Mouse (Mus musculus) brain, embryonic 14.5 days (tissue): ENCODE measurements at regions not wholly inside any gene's neighbourhood (a gene's known extent, or its start where the extent isn't known, plus 50 kb on each side); places are given as distances from the start of the nearest gene placed in this dataset.

ENCODE experiments used
- CTCF ChIP-seq: fragments of 200-500 bp; IDR thresholded peaks from 2 replicates; pipeline ENCODE4 v1.5.1; 2012; ENCODE audit warnings: inconsistent platforms, mild to moderate bottlenecking, moderate library complexity, borderline replicate concordance; ENCODE audit not compliant: insufficient read depth, insufficient read length; ENCODE audit errors: extremely low read depth
- POLR2A ChIP-seq: fragments of 200-500 bp; IDR thresholded peaks from 2 replicates; pipeline ENCODE4 v1.6.1; 2012; ENCODE audit warnings: mild to moderate bottlenecking, inconsistent platforms, borderline replicate concordance; ENCODE audit not compliant: poor library complexity, insufficient read depth, insufficient read length, severe bottlenecking; ENCODE audit errors: extremely low read depth

DNA sequence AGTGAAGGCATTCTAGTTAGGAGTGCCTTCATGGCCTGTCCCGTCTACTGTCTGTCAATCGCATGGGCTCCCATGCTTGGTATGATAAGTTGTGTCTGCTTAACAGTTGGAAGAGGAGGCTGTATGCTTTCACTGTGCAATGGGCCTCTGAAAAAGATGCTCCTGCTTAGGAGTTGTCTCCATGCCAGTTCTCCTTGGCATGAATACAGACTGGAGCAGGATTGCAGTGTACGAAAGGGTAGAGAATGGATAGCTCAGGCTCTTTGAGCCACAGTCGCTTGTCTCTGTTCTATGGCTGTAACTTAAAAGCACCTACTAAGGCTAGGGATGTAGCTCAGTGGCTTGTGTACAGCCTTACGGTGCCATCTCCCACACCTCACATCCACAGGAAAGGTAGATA is 142.7 kb upstream of the Pik3r1 start:
- TF ChIP-seq CTCF (no peak), POLR2A (no peak)
